Mouse (Mus musculus): Measurements from ENCODE around the gene Anln.

- no peak for TF ChIP-seq POLR2A (IDR thresholded peaks at IDR 0.05; ENCODE audit: extremely low read depth, insufficient read depth, low read length)
- peak; percentile 93 for TF ChIP-seq CTCF (IDR thresholded peaks at IDR 0.05; ENCODE audit: low read depth, low read length)
Observed at GRCm38 (mm10) chr9:22411002-22411857, 22.2 kb upstream of the Anln start, which contains the start of gene 9530077C05Rik.
